Mouse (Mus musculus) stomach, embryonic 15.5 days (tissue): ENCODE measurements around the gene Slc39a2. TPM values are rescaled to one million over a fixed set of nuclear protein-coding genes. Genes with fewer than 3 reads are reported as not detected.

ENCODE experiments used
- ATAC-seq: fragments of 200-750 bp; cut with Nextera tagmentation; 2 replicates; pipeline ENCODE4 v1.8.0; 2017; ENCODE audit warnings: low read depth, moderate number of reproducible peaks, moderate TSS enrichment; ENCODE audit not compliant: insufficient read depth, low FRiP score
- H3K27ac ChIP-seq: fragments of 300-500 bp; sonication (generic); 2 replicates; pipeline ENCODE4 v1.5.1; 2015; ENCODE audit warnings: mild to moderate bottlenecking, inconsistent platforms
- H3K27me3 ChIP-seq: fragments of 300-500 bp; sonication (generic); replicated peaks from 2 replicates; pipeline ENCODE4 v1.6.1; 2015; ENCODE audit warnings: inconsistent platforms
- H3K36me3 ChIP-seq: fragments of 300-500 bp; sonication (generic); 2 replicates; pipeline ENCODE4 v1.6.1; 2015; ENCODE audit warnings: inconsistent platforms
- H3K4me1 ChIP-seq: fragments of 300-500 bp; sonication (generic); 2 replicates; pipeline ENCODE4 v1.6.1; 2015; ENCODE audit warnings: inconsistent platforms
- H3K4me2 ChIP-seq: fragments of 300-500 bp; sonication (generic); 2 replicates; pipeline ENCODE4 v1.6.1; 2015; ENCODE audit warnings: mild to moderate bottlenecking, inconsistent platforms
- H3K4me3 ChIP-seq: fragments of 300-500 bp; sonication (generic); replicated peaks from 2 replicates; pipeline ENCODE4 v1.5.1; 2015; ENCODE audit warnings: inconsistent platforms
- H3K9ac ChIP-seq: fragments of 300-500 bp; sonication (generic); 2 replicates; pipeline ENCODE4 v1.6.1; 2015; ENCODE audit warnings: inconsistent platforms
- H3K9me3 ChIP-seq: fragments of 300-500 bp; sonication (generic); 2 replicates; pipeline ENCODE4 v1.6.1; 2016; ENCODE audit warnings: inconsistent platforms
- WGBS: fragments of 180-500 bp; shearing (Covaris S2); methylation state at CpG from one replicate; pipeline ENCODE4 v1.1.7; 2015; 5-methylcytosine and 5-hydroxymethylcytosine counted together
- polyA plus RNA-seq: library from polyadenylated mRNA; unstranded; fragments of >200 nt; fragmentation: Nextera tagmentation; extraction: Ambion mirVana; gene quantifications from 2 replicates; pipeline ENCODE4 v1.2.1, GENCODE M21; 2015

Gene Slc39a2
- polyA plus RNA-seq, 1 experiment from 2014 or later = 0.73 TPM

GRCm38 (mm10) chr14:51903782-51904181 lies 11.1 kb downstream of the Slc39a2 start:
- Histone ChIP-seq H3K9me3 (no peaks in the 10 kb centered on the region), H3K4me2 (no peak overlapping the region), H3K9ac (no peak overlapping the region), H3K4me1 (0 out of 2 replicates have a peak, but pooled peaks cover 3% of the 10 kb centered on the region), H3K27me3 (no peaks in the 10 kb centered on the region), H3K36me3 (0 out of 2 replicates have a peak, but pooled peaks cover 4% of the 10 kb centered on the region), H3K27ac (no peak overlapping the region), H3K4me3 (no peak overlapping the region)
- WGBS = 75% methylated on average over 9 of the region's 9 CpGs
- peak; percentile 6; the same call in 1 of the 2 replicates for ATAC-seq

- Histone ChIP-seq H3K9me3 (no peaks in the 10 kb centered on the region), H3K4me1 (0 out of 2 replicates have a peak, but pooled peaks cover 3% of the 10 kb centered on the region), H3K36me3 (0 out of 2 replicates have a peak, but pooled peaks cover 4% of the 10 kb centered on the region), H3K27me3 (no peaks in the 10 kb centered on the region), H3K27ac (no peak overlapping the region), H3K4me2 (no peak overlapping the region), H3K4me3 (no peak overlapping the region), H3K9ac (no peak overlapping the region)
- WGBS = 65% methylated on average over 7 of the region's 7 CpGs
- ATAC-seq = no peak
Measured at GRCm38 (mm10) chr14:51904706-51905105, 12.0 kb downstream of the Slc39a2 start.

- no peaks in the 10 kb centered on the region for H3K9me3 ChIP-seq
- no peaks in the 10 kb centered on the region for H3K27me3 ChIP-seq
- 0 out of 2 replicates have a peak, but pooled peaks cover 3% of the 10 kb centered on the region for H3K4me1 ChIP-seq
- no peak overlapping the region for H3K27ac ChIP-seq
- H3K4me3 ChIP-seq = no peak overlapping the region
- H3K36me3 ChIP-seq = 0 out of 2 replicates have a peak, but pooled peaks cover 4% of the 10 kb centered on the region
- 88% methylated on average over 11 of the region's 11 CpGs for WGBS
- ATAC-seq = no peak
- H3K4me2 ChIP-seq = no peak overlapping the region
- H3K9ac ChIP-seq = no peak overlapping the region
Measured at GRCm38 (mm10) chr14:51906102-51906501, 13.4 kb downstream of the Slc39a2 start.

GRCm38 (mm10) chr14:51911301-51911700 lies 18.6 kb downstream of the Slc39a2 start:
- Histone ChIP-seq H3K4me3 (no peak overlapping the region), H3K9ac (no peak overlapping the region), H3K27me3 (no peaks in the 10 kb centered on the region), H3K4me2 (no peak overlapping the region), H3K36me3 (0 out of 2 replicates have a peak, but pooled peaks cover 4% of the 10 kb centered on the region), H3K9me3 (no peaks in the 10 kb centered on the region), H3K27ac (no peak overlapping the region), H3K4me1 (peaks cover 8% of the 10 kb centered on the region)
- ATAC-seq = no peak
- 86% methylated on average over 10 of the region's 10 CpGs for WGBS

- ATAC-seq = peak; percentile 6; the same call in 1 of the 2 replicates
- Histone ChIP-seq H3K27ac (peak overlapping the region; percentile 38; the same call in 1 of the 2 replicates), H3K36me3 (no peaks in the 10 kb centered on the region), H3K4me2 (peak overlapping the region; percentile 98), H3K4me3 (peak overlapping the region; percentile 57), H3K9ac (no peak overlapping the region), H3K27me3 (no peaks in the 10 kb centered on the region), H3K9me3 (no peaks in the 10 kb centered on the region), H3K4me1 (peaks cover 8% of the 10 kb centered on the region)
- 15% methylated on average over 14 of the region's 14 CpGs for WGBS
Measured at GRCm38 (mm10) chr14:51912391-51913061, 19.8 kb downstream of the Slc39a2 start.

GRCm38 (mm10) chr14:51913062-51913959 lies 20.6 kb downstream of the Slc39a2 start:
- ATAC-seq = peak; percentile 88
- Histone ChIP-seq H3K4me2 (peak overlapping the region; percentile 98), H3K4me3 (peak overlapping the region; percentile 57), H3K9me3 (no peaks in the 10 kb centered on the region), H3K27ac (peak overlapping the region; percentile 81), H3K4me1 (peaks cover 8% of the 10 kb centered on the region), H3K9ac (peak overlapping the region; percentile 49), H3K36me3 (no peaks in the 10 kb centered on the region), H3K27me3 (no peaks in the 10 kb centered on the region)
- WGBS = under 1% methylated on average over 58 of the region's 58 CpGs

GRCm38 (mm10) chr14:51913960-51914762 lies 21.5 kb downstream of the Slc39a2 start, which contains the start of gene Ndrg2:
Gene Ndrg2, minus strand, starts transcription at chr14:51914158.
- WGBS = 5% methylated on average over 21 of the region's 23 CpGs

GRCm38 (mm10) chr14:51915030-51915429 lies 22.3 kb downstream of the Slc39a2 start:
- no peaks in the 10 kb centered on the region for H3K27me3 ChIP-seq
- H3K9me3 ChIP-seq = no peaks in the 10 kb centered on the region
- no peak overlapping the region for H3K4me2 ChIP-seq
- peak overlapping the region; percentile 81 for H3K27ac ChIP-seq
- no peaks in the 10 kb centered on the region for H3K36me3 ChIP-seq
- no peak for ATAC-seq
- WGBS = 15% methylated on average over 3 of the region's 3 CpGs
- no peak overlapping the region for H3K4me3 ChIP-seq
- peaks cover 8% of the 10 kb centered on the region for H3K4me1 ChIP-seq
- H3K9ac ChIP-seq = no peak overlapping the region

More at GRCm38 (mm10) chr14:51913960-51914762, 21.5 kb downstream of the Slc39a2 start, which contains the start of gene Ndrg2:
- H3K36me3 ChIP-seq = no peaks in the 10 kb centered on the region
- peak within 1 kb of the TSS; percentile 57 for H3K4me3 ChIP-seq
- H3K4me1 ChIP-seq = peaks cover 8% of the 10 kb centered on the region
- peak within 1 kb of the TSS; percentile 81 for H3K27ac ChIP-seq
- H3K9me3 ChIP-seq = no peaks in the 10 kb centered on the region
- H3K27me3 ChIP-seq = no peaks in the 10 kb centered on the region
- H3K4me2 ChIP-seq = peak within 1 kb of the TSS; percentile 98
- H3K9ac ChIP-seq = peak within 1 kb of the TSS; percentile 49
- ATAC-seq = peak; percentile 63

- Histone ChIP-seq H3K36me3 (no peaks in the 10 kb centered on the region), H3K4me1 (peaks cover 10% of the 10 kb centered on the region), H3K27ac (no peak overlapping the region), H3K27me3 (no peaks in the 10 kb centered on the region), H3K4me3 (no peak overlapping the region), H3K4me2 (no peak overlapping the region), H3K9me3 (no peaks in the 10 kb centered on the region), H3K9ac (no peak overlapping the region)
- ATAC-seq = no peak
- 81% methylated on average over 4 of the region's 4 CpGs for WGBS
Measured at GRCm38 (mm10) chr14:51916539-51916938, 23.9 kb downstream of the Slc39a2 start.

GRCm38 (mm10) chr14:51918125-51918524 lies 25.4 kb downstream of the Slc39a2 start, which contains the start of gene Tppp2:
Gene Tppp2, plus strand, starts transcription at chr14:51918425.
- 89% methylated on average over 4 of the region's 4 CpGs for WGBS

GRCm38 (mm10) chr14:51918966-51919365 lies 26.3 kb downstream of the Slc39a2 start:
- Histone ChIP-seq H3K9ac (no peak overlapping the region), H3K36me3 (no peaks in the 10 kb centered on the region), H3K4me2 (no peak overlapping the region), H3K4me1 (peaks cover 23% of the 10 kb centered on the region), H3K27ac (no peak overlapping the region), H3K9me3 (no peaks in the 10 kb centered on the region), H3K27me3 (no peaks in the 10 kb centered on the region), H3K4me3 (no peak overlapping the region)
- ATAC-seq = no peak
- 85% methylated on average over 4 of the region's 4 CpGs for WGBS

More at GRCm38 (mm10) chr14:51918125-51918524, 25.4 kb downstream of the Slc39a2 start, which contains the start of gene Tppp2:
- H3K36me3 ChIP-seq = no peaks in the 10 kb centered on the region
- peaks cover 24% of the 10 kb centered on the region for H3K4me1 ChIP-seq
- no peaks in the 10 kb centered on the region for H3K27me3 ChIP-seq
- no peak for ATAC-seq
- no peak within 1 kb of the TSS for H3K27ac ChIP-seq
- no peak within 1 kb of the TSS for H3K9ac ChIP-seq
- H3K9me3 ChIP-seq = no peaks in the 10 kb centered on the region
- H3K4me3 ChIP-seq = no peak within 1 kb of the TSS
- H3K4me2 ChIP-seq = no peak within 1 kb of the TSS
